Mouse (Mus musculus) olfactory bulb, adult 2 months (tissue): ENCODE measurements around the gene Celf3. TPM values are rescaled to one million over a fixed set of nuclear protein-coding genes. Genes with fewer than 3 reads are reported as not detected.
A peak's percentile ranks its signal among the peaks of the same experiment; 100 is the strongest.

ENCODE experiments used
- H3K27ac ChIP-seq: fragments of 200-500 bp; 2 replicates; pipeline ENCODE4 v1.5.1; 2012; ENCODE audit warnings: low read depth, low read length; ENCODE audit not compliant: insufficient read depth
- H3K4me1 ChIP-seq: fragments of 200-500 bp; 2 replicates; pipeline ENCODE4 v1.6.1; 2012; ENCODE audit warnings: low read length; ENCODE audit not compliant: control insufficient read depth, insufficient read depth
- H3K4me3 ChIP-seq: fragments of 200-500 bp; 2 replicates; pipeline ENCODE4 v1.5.1; 2012; ENCODE audit warnings: mild to moderate bottlenecking, low read depth, low read length, moderate library complexity; ENCODE audit not compliant: insufficient read depth
- CTCF ChIP-seq: fragments of 200-500 bp; IDR thresholded peaks from 2 replicates; pipeline ENCODE4 v1.5.1; 2012; ENCODE audit warnings: low read depth, mild to moderate bottlenecking, low read length, moderate library complexity; ENCODE audit not compliant: insufficient read depth
- POLR2A ChIP-seq: fragments of 200-500 bp; IDR thresholded peaks from 2 replicates; pipeline ENCODE4 v1.6.1; 2012; ENCODE audit warnings: mild to moderate bottlenecking, low read depth, low read length, moderate library complexity; ENCODE audit not compliant: insufficient read depth
- WGBS: fragments of 180-500 bp; shearing (Covaris S2); methylation state at CpG from one replicate; pipeline ENCODE4 v1.1.7; 2018; 5-methylcytosine and 5-hydroxymethylcytosine counted together
- polyA plus RNA-seq: library from polyadenylated mRNA; stranded (reverse); fragments of >200 nt; gene quantifications from 2 replicates; pipeline ENCODE4 v1.2.4, GENCODE M21; 2012; ENCODE audit warnings: low replicate concordance; ENCODE audit not compliant: missing spikeins, insufficient read depth, insufficient read length

Celf3 gene
- polyA plus RNA-seq, 1 experiment, result not detected

GRCm38 (mm10) chr3:94487581-94487980 is 9.5 kb downstream of the Celf3 start:
- peak overlapping the region; percentile 27; the same call in 1 of the 2 replicates for H3K27ac ChIP-seq
- H3K4me3 ChIP-seq, result no peak overlapping the region
- WGBS, result 55% methylated on average over 6 of the region's 6 CpGs
- peaks cover 76% of the 10 kb centered on the region for H3K4me1 ChIP-seq
- TF ChIP-seq CTCF (no peak), POLR2A (no peak)

GRCm38 (mm10) chr3:94497162-94497561 is 19.1 kb downstream of the Celf3 start:
- 78% methylated on average over 4 of the region's 4 CpGs for WGBS
- no peak overlapping the region for H3K27ac ChIP-seq
- H3K4me3 ChIP-seq, result no peak overlapping the region
- TF ChIP-seq POLR2A, result no peak
- TF ChIP-seq CTCF, result no peak
- H3K4me1 ChIP-seq, result peaks cover 2% of the 10 kb centered on the region; the same call in 1 of the 2 replicates

DNA sequence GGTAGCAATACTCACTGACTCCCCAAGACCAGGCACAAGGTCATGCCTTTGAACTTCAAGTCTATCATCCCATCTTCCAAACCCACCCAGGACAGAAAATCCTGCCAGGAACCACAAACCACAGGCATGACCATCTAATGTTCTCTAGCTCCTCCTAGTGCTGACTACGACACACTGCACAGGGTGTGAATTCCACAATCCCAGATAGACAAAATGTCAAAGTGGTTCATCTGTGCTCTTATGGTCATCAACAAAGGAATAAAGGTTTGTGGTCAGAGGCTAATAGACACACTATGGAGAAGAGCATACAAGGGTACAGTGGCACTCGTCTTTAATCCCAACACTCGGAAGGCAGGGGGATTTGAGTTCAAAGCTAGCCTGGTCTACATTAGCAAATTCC is 24.1 kb downstream of the Celf3 start:
- Histone ChIP-seq H3K4me1 (peaks cover 2% of the 10 kb centered on the region; the same call in 1 of the 2 replicates), H3K4me3 (no peak overlapping the region), H3K27ac (no peak overlapping the region)
- TF ChIP-seq CTCF (no peak), POLR2A (no peak)
- 84% methylated on average over 3 of the region's 3 CpGs for WGBS

DNA sequence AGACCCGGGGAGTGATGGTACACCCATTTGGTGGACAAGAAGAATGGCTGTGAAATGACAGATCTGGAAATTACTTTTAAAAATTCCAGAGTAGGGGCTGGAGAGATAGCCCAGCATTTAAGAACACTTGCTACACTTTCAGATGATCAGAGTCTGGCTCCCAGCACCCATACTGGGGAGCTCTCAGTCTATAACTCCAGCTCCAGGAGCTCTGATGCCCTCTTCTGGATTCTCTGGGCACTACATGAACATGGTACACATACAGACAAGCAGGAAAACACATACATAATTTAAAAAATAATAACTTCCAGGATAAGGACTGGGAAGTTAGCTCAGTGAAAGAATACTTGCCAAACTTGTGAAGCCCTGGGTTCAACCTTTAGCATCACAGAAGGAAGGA is 28.6 kb downstream of the Celf3 start:
- WGBS, result 98% methylated on average over 1 of the region's 1 CpGs
- TF ChIP-seq POLR2A (no peak), CTCF (no peak)
- Histone ChIP-seq H3K4me1 (no peaks in the 10 kb centered on the region), H3K27ac (no peak overlapping the region), H3K4me3 (no peak overlapping the region)

DNA sequence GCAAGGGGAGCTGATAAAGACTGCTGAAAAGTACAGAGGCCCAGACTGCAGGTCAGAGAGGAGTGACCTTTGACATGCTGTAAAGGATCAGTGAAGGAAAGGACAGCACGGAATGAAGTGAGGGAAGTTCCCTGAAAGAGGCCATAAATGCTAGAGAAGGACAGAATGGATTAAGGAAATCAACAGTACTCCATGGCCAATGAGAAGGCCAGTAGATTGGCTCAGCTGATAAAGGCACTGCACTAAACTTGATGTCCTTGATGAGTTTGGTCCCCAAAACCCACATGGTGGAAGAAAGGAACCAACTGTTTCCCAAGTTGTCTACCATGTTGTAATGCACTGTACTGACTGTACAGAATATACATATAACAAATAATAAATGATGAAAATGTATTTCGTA is 48.6 kb downstream of the Celf3 start:
- H3K4me3 ChIP-seq, result no peak overlapping the region
- H3K4me1 ChIP-seq, result no peaks in the 10 kb centered on the region
- TF ChIP-seq CTCF (no peak), POLR2A (no peak)
- H3K27ac ChIP-seq, result no peak overlapping the region
- WGBS, result 94% methylated on average over 2 of the region's 2 CpGs

DNA sequence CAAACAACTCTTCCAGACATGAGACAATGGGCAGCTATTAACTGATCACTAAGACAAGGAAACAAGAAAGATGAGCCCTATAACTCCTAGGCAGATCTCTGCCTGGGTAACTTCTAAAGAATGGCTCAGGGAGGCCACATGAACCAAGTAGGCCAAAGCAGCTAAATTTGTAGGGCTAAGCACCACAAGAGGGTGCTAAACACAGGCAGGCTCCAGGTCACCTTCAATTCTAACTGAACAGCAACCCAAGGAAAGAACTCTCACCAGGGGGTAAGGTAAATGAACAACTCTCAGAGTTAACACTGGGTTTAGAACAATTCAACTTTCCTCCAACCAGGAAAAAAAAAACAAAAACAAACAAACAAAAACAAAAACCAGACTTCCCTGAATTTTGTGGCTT is 55.9 kb downstream of the Celf3 start:
- Histone ChIP-seq H3K27ac (no peak overlapping the region), H3K4me1 (no peaks in the 10 kb centered on the region), H3K4me3 (no peak overlapping the region)
- no peak for TF ChIP-seq CTCF
- TF ChIP-seq POLR2A, result no peak

GRCm38 (mm10) chr3:94537187-94537586 is 59.1 kb downstream of the Celf3 start:
- Histone ChIP-seq H3K4me3 (no peak overlapping the region), H3K4me1 (no peaks in the 10 kb centered on the region), H3K27ac (no peak overlapping the region)
- 50% methylated on average over 3 of the region's 3 CpGs for WGBS
- no peak for TF ChIP-seq POLR2A
- TF ChIP-seq CTCF, result no peak

Other genes starting within 250 kb of the Celf3 start
- not detected in 2 replicates for gene Gm4778, start 214.3 kb upstream of the Celf3 start, polyA plus RNA-seq
- gene Them4, start 168.2 kb upstream of the Celf3 start, polyA plus RNA-seq, result not detected in 2 replicates
- gene Them5, start 136.2 kb upstream of the Celf3 start, polyA plus RNA-seq, result not detected in 2 replicates
- not detected in 2 replicates for gene C2cd4d, start 115.9 kb upstream of the Celf3 start, polyA plus RNA-seq
- 118 TPM in 1 of 2 replicates, not detected in the other for gene Rorc, start 105.5 kb upstream of the Celf3 start, polyA plus RNA-seq
- gene Lingo4, start 79.8 kb upstream of the Celf3 start, polyA plus RNA-seq, result not detected in 2 replicates
- not detected in 2 replicates for gene Tdrkh, start 65.0 kb upstream of the Celf3 start, polyA plus RNA-seq
- not detected in 2 replicates for gene Mrpl9, start 35.0 kb upstream of the Celf3 start, polyA plus RNA-seq
- not detected in 2 replicates for gene Oaz3, start 34.4 kb upstream of the Celf3 start, polyA plus RNA-seq
- not detected in 2 replicates for gene Riiad1, start 2.0 kb downstream of the Celf3 start, polyA plus RNA-seq
- gene Snx27, start 104.4 kb downstream of the Celf3 start, polyA plus RNA-seq, result not detected in 2 replicates
- gene Gm10972, start 164.8 kb downstream of the Celf3 start, polyA plus RNA-seq, result not detected in 2 replicates
- gene Tuft1, start 180.6 kb downstream of the Celf3 start, polyA plus RNA-seq, result not detected in 2 replicates
- gene Selenbp2, start 215.3 kb downstream of the Celf3 start, polyA plus RNA-seq, result not detected in 2 replicates